Comparison of ENCODE assay signal across 8 mouse cellular contexts in the genomic region with DNA sequence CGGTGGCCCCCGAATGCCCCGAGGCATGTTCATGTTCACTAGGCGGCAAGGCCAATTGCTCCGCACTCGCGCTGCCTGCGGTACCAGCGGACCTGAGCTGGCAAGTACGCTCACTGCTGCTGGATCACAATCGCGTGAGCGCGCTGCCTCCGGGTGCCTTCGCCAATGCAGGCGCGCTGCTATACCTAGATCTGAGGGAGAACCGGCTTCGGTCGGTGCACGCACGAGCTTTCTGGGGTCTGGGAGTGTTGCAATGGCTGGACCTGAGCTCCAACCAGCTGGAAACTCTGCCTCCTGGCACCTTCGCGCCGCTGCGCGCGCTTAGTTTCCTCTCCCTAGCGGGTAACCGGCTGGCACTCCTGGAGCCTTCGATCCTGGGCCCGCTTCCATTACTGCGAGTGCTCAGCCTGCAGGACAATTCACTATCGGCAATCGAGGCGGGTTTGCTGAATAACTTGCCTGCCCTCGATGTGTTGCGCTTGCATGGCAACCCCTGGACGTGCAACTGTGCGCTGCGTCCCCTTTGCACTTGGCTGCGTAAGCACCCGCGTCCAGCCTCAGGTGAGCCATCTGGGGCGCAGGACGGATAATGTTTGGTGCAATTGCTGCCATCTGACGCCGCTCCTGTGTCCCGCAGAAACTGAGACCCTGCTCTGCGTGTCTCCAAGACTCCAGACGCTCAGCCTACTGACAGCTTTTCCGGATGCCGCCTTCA. TPM values are rescaled to one million over a fixed set of nuclear protein-coding genes. Genes with fewer than 3 reads are reported as not detected.
DNase-seq lines count a peak whose midpoint lies in the region; ATAC-seq lines count a peak whose summit lies in the region.
"Had no signal": no experiment of that assay in that cellular context is flagged by ENCODE, and none has a peak within 500 bp of the region (broad histone marks: within the 10 kb centered on the region; RNA-seq: fewer than 3 reads in every experiment).

No protein-coding gene starts in this region.

- H3K9me3 ChIP-seq in megakaryocyte, embryonic 14.5 days = no peaks in the 10 kb centered on the region
- no peaks in the 10 kb centered on the region for H3K9me3 ChIP-seq in hindbrain, embryonic 15.5 days
- H3K9me3 ChIP-seq in limb, embryonic 12.5 days = no peaks in the 10 kb centered on the region
- H3K9me3 ChIP-seq: liver, embryonic 13.5 days had no signal

- DNase-seq in cerebellum, postnatal 14 days = peak; percentile 77 to 84
- peak; percentile 67 for DNase-seq in right cerebral cortex, postnatal 4 days
- no peak for DNase-seq in ovary, adult 18-20 months (ENCODE audit: low spot score)
- DNase-seq: liver, embryonic 13.5 days had no signal

- H3K27me3 ChIP-seq in megakaryocyte, embryonic 14.5 days (replicated peaks) = peaks cover 87% of the 10 kb centered on the region
- H3K27me3 ChIP-seq in hindbrain, embryonic 15.5 days = peaks cover 67% of the 10 kb centered on the region
- H3K27me3 ChIP-seq in limb, embryonic 12.5 days = peaks cover 91% of the 10 kb centered on the region

- no peak for ATAC-seq in megakaryocyte, adult 5-6 weeks (ENCODE audit: poor library complexity, severe bottlenecking)
- peak; percentile 17 for ATAC-seq in hindbrain, embryonic 15.5 days (ENCODE audit: low FRiP score, low read depth)
- no peak for ATAC-seq in limb, embryonic 12.5 days (ENCODE audit: insufficient number of reproducible peaks, insufficient read depth, low FRiP score, low TSS enrichment, low read depth)

- peak overlapping the region; percentile 25 for H3K9ac ChIP-seq in hindbrain, embryonic 15.5 days
- no peak overlapping the region for H3K9ac ChIP-seq in limb, embryonic 12.5 days (replicated peaks)
- H3K9ac ChIP-seq: liver, embryonic 13.5 days had no signal

- H3K27ac ChIP-seq in hindbrain, embryonic 15.5 days (replicated peaks) = peak overlapping the region; percentile 53
- no peak overlapping the region for H3K27ac ChIP-seq in limb, embryonic 12.5 days
- H3K27ac ChIP-seq: liver, embryonic 13.5 days had no signal

- peaks cover 15% of the 10 kb centered on the region for H3K36me3 ChIP-seq in megakaryocyte, embryonic 14.5 days (replicated peaks; ENCODE audit: low read length)
- H3K36me3 ChIP-seq in hindbrain, embryonic 15.5 days = peaks cover 11% of the 10 kb centered on the region; the same call in 1 of the 2 replicates
- H3K36me3 ChIP-seq in limb, embryonic 12.5 days = peaks cover 12% of the 10 kb centered on the region

- H3K4me3 ChIP-seq in megakaryocyte, embryonic 14.5 days (replicated peaks) = peak overlapping the region; percentile 59
- H3K4me3 ChIP-seq in hindbrain, embryonic 15.5 days = peak overlapping the region; percentile 29
- peak overlapping the region; percentile 31 for H3K4me3 ChIP-seq in limb, embryonic 12.5 days (replicated peaks)
- H3K4me3 ChIP-seq: liver, embryonic 13.5 days had no signal

- 2% methylated on average over 54 of the region's 54 CpGs for WGBS in hindbrain, embryonic 15.5 days
- 2% methylated on average over 54 of the region's 54 CpGs for WGBS in limb, embryonic 12.5 days

- peak overlapping the region; percentile 62 for H3K4me2 ChIP-seq in hindbrain, embryonic 15.5 days
- H3K4me2 ChIP-seq in limb, embryonic 12.5 days = peak overlapping the region; percentile 27
- H3K4me2 ChIP-seq: liver, embryonic 13.5 days had no signal

- H3K4me1 ChIP-seq in megakaryocyte, embryonic 14.5 days = peaks cover 46% of the 10 kb centered on the region
- peaks cover 45% of the 10 kb centered on the region for H3K4me1 ChIP-seq in hindbrain, embryonic 15.5 days (replicated peaks)
- peaks cover 17% of the 10 kb centered on the region; the same call in 1 of the 2 replicates for H3K4me1 ChIP-seq in limb, embryonic 12.5 days (replicated peaks)

RNA-seq across cellular contexts. Expression of gene Lrrc26, which starts 0.5 kb away (rescaled TPM):
- polyA plus RNA-seq in megakaryocyte, embryonic 14.5 days (2012; ENCODE audit: insufficient read depth, low replicate concordance) = not detected in 2 replicates
- not detected in 2 replicates for total RNA-seq in megakaryocyte, adult 5-6 weeks (2015)
- total RNA-seq in megakaryocyte, adult 5-6 weeks (2017) = not detected in 2 replicates
- polyA plus RNA-seq in hindbrain, embryonic 15.5 days (2015; fragmentation: Nextera tagmentation; extraction: Ambion mirVana) = 0.18 TPM in 1 of 2 replicates, not detected in the other
- polyA plus RNA-seq in limb, embryonic 12.5 days (2016; fragmentation: Nextera tagmentation; extraction: Ambion mirVana) = not detected in 2 replicates
- polyA plus RNA-seq: liver, embryonic 13.5 days had no signal

RNA-seq across cellular contexts. Expression of gene Tmem210, which starts 2.3 kb away (rescaled TPM):
- polyA plus RNA-seq in megakaryocyte, embryonic 14.5 days (2012; ENCODE audit: insufficient read depth, low replicate concordance) = not detected in 2 replicates
- total RNA-seq in megakaryocyte, adult 5-6 weeks (2015) = not detected in 2 replicates
- total RNA-seq in megakaryocyte, adult 5-6 weeks (2017) = not detected in 2 replicates
- not detected in 2 replicates for polyA plus RNA-seq in hindbrain, embryonic 15.5 days (2015; fragmentation: Nextera tagmentation; extraction: Ambion mirVana)
- polyA plus RNA-seq in limb, embryonic 12.5 days (2016; fragmentation: Nextera tagmentation; extraction: Ambion mirVana) = not detected in 2 replicates
- polyA plus RNA-seq: liver, embryonic 13.5 days had no signal

RNA-seq across cellular contexts. Expression of gene Anapc2, which starts 18.0 kb away (rescaled TPM):
- polyA plus RNA-seq in megakaryocyte, embryonic 14.5 days (2012; ENCODE audit: insufficient read depth, low replicate concordance) = 3.1 and 14.8 TPM in 2 replicates
- 28.9 and 40.5 TPM in 2 replicates for total RNA-seq in megakaryocyte, adult 5-6 weeks (2015)
- total RNA-seq in megakaryocyte, adult 5-6 weeks (2017) = 25.1 and 32.1 TPM in 2 replicates
- 139 and 143 TPM in 2 replicates for polyA plus RNA-seq in hindbrain, embryonic 15.5 days (2015; fragmentation: Nextera tagmentation; extraction: Ambion mirVana)
- 141 and 151 TPM in 2 replicates for polyA plus RNA-seq in limb, embryonic 12.5 days (2016; fragmentation: Nextera tagmentation; extraction: Ambion mirVana)

RNA-seq across cellular contexts. Expression of gene Ssna1, which starts 18.0 kb away (rescaled TPM):
- polyA plus RNA-seq in megakaryocyte, embryonic 14.5 days (2012; ENCODE audit: insufficient read depth, low replicate concordance) = 34.6 and 160 TPM in 2 replicates
- total RNA-seq in megakaryocyte, adult 5-6 weeks (2015) = 159 TPM in 2 replicates
- 61.1 and 86.0 TPM in 2 replicates for total RNA-seq in megakaryocyte, adult 5-6 weeks (2017)
- 171 and 183 TPM in 2 replicates for polyA plus RNA-seq in hindbrain, embryonic 15.5 days (2015; fragmentation: Nextera tagmentation; extraction: Ambion mirVana)
- 217 and 218 TPM in 2 replicates for polyA plus RNA-seq in limb, embryonic 12.5 days (2016; fragmentation: Nextera tagmentation; extraction: Ambion mirVana)

RNA-seq across cellular contexts. Expression of gene Tprn, which starts 27.8 kb away (rescaled TPM):
- polyA plus RNA-seq in megakaryocyte, embryonic 14.5 days (2012; ENCODE audit: insufficient read depth, low replicate concordance) = 11.9 and 12.9 TPM in 2 replicates
- 7.5 and 10.5 TPM in 2 replicates for total RNA-seq in megakaryocyte, adult 5-6 weeks (2015)
- 5.2 and 6.0 TPM in 2 replicates for total RNA-seq in megakaryocyte, adult 5-6 weeks (2017)
- 17.1 and 21.5 TPM in 2 replicates for polyA plus RNA-seq in hindbrain, embryonic 15.5 days (2015; fragmentation: Nextera tagmentation; extraction: Ambion mirVana)
- 8.7 TPM in 2 replicates for polyA plus RNA-seq in limb, embryonic 12.5 days (2016; fragmentation: Nextera tagmentation; extraction: Ambion mirVana)
